Mouse (Mus musculus): ENCODE measurements around the gene Ikzf1. TPM values are rescaled to one million over a fixed set of nuclear protein-coding genes. Genes with fewer than 3 reads are reported as not detected.

The Ikzf1 gene
- polyA plus RNA-seq, 1 experiment from 2014 or later = 0.63 TPM

- Histone ChIP-seq H3K36me3 (ENCODE audit: poor library complexity, severe bottlenecking) (no peaks in the 10 kb centered on the region), H3K9ac (no peak overlapping the region), H3K9me3 (replicated peaks) (no peaks in the 10 kb centered on the region), H3K4me1 (no peaks in the 10 kb centered on the region), H3K4me3 (no peak overlapping the region), H3K27ac (no peak overlapping the region), H3K27me3 (no peaks in the 10 kb centered on the region), H3K4me2 (no peak overlapping the region)
- WGBS = 80% methylated on average over 7 of the region's 7 CpGs
- no peak for ATAC-seq
These were observed 7.6 kb upstream of the Ikzf1 start for GRCm38 (mm10) chr11:11677165-11677564.

GRCm38 (mm10) chr11:11678972-11679371, 5.8 kb upstream of the Ikzf1 start:
- Histone ChIP-seq H3K27me3 (peaks cover 5% of the 10 kb centered on the region), H3K27ac (no peak overlapping the region), H3K4me2 (no peak overlapping the region), H3K4me1 (no peaks in the 10 kb centered on the region), H3K4me3 (no peak overlapping the region), H3K9me3 (replicated peaks) (no peaks in the 10 kb centered on the region), H3K36me3 (ENCODE audit: poor library complexity, severe bottlenecking) (no peaks in the 10 kb centered on the region), H3K9ac (no peak overlapping the region)
- no peak for ATAC-seq
- 81% methylated on average over 6 of the region's 6 CpGs for WGBS

- Histone ChIP-seq H3K4me3 (peak overlapping the region; percentile 66; the same call in 1 of the 2 replicates), H3K9me3 (replicated peaks) (no peaks in the 10 kb centered on the region)
These were observed 510 bp upstream of the Ikzf1 start for GRCm38 (mm10) chr11:11684056-11684929.

GRCm38 (mm10) chr11:11685853-11686395, 1.1 kb downstream of the Ikzf1 start:
- peak; percentile 74 for ATAC-seq
- H3K4me3 ChIP-seq = peak overlapping the region; percentile 66
- no peaks in the 10 kb centered on the region for H3K36me3 ChIP-seq (ENCODE audit: poor library complexity, severe bottlenecking)
- under 1% methylated on average over 59 of the region's 66 CpGs for WGBS
- peak overlapping the region; percentile 99 for H3K4me2 ChIP-seq
- no peak overlapping the region for H3K27ac ChIP-seq
- peak overlapping the region; percentile 60 for H3K9ac ChIP-seq
- H3K9me3 ChIP-seq (replicated peaks) = no peaks in the 10 kb centered on the region
- peaks cover 43% of the 10 kb centered on the region for H3K27me3 ChIP-seq
- peaks cover 16% of the 10 kb centered on the region for H3K4me1 ChIP-seq

More at GRCm38 (mm10) chr11:11684056-11684929, 510 bp upstream of the Ikzf1 start:
- H3K4me1 ChIP-seq = peaks cover 16% of the 10 kb centered on the region
- H3K4me2 ChIP-seq = peak overlapping the region; percentile 99; the same call in 1 of the 2 replicates
- ATAC-seq = 0 out of 2 replicates have a peak, but pooled peaks have one; percentile 9
- H3K36me3 ChIP-seq (ENCODE audit: poor library complexity, severe bottlenecking) = no peaks in the 10 kb centered on the region
- H3K27me3 ChIP-seq = peaks cover 43% of the 10 kb centered on the region
- 68% methylated on average over 9 of the region's 9 CpGs for WGBS
- no peak overlapping the region for H3K27ac ChIP-seq
- H3K9ac ChIP-seq = no peak overlapping the region

DNA sequence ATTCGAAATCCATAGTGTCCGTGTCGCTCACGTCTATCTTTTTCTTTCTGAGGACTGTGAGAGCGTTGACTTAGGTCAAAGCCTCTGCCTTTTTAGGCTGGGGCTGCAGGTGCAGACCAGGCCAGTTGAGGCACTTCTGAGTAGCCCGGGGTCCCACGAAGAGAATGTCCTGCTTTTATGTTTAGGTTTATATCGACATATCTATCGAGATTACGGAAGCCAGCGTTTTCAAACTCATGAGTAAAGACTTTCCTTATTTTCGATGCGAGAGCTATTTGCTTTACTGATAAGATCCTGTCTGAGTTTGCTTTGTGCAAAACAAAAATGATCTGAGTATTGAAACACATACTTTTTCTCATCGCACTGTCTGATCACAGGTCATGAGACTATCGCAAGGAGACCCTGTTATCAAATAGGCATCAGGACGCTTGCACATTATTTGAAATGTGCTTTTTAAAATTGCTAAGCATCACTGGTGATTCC, 1.8 kb downstream of the Ikzf1 start:
- H3K27me3 ChIP-seq = peaks cover 43% of the 10 kb centered on the region
- H3K27ac ChIP-seq = no peak overlapping the region
- H3K9ac ChIP-seq = no peak overlapping the region

GRCm38 (mm10) chr11:11687551-11688185, 2.9 kb downstream of the Ikzf1 start:
- Histone ChIP-seq H3K27ac (no peak overlapping the region), H3K27me3 (peaks cover 43% of the 10 kb centered on the region), H3K4me3 (no peak overlapping the region), H3K4me1 (peaks cover 16% of the 10 kb centered on the region), H3K4me2 (no peak overlapping the region), H3K9ac (no peak overlapping the region), H3K9me3 (replicated peaks) (no peaks in the 10 kb centered on the region), H3K36me3 (ENCODE audit: poor library complexity, severe bottlenecking) (no peaks in the 10 kb centered on the region)
- 92% methylated on average over 8 of the region's 8 CpGs for WGBS
- ATAC-seq = no peak

More for the DNA sequence above, 1.8 kb downstream of the Ikzf1 start:
- peak overlapping the region; percentile 99 for H3K4me2 ChIP-seq
- peak overlapping the region; percentile 66 for H3K4me3 ChIP-seq
- H3K4me1 ChIP-seq = peaks cover 16% of the 10 kb centered on the region
- no peaks in the 10 kb centered on the region for H3K36me3 ChIP-seq (ENCODE audit: poor library complexity, severe bottlenecking)
- WGBS = 14% methylated on average over 16 of the region's 16 CpGs
- H3K9me3 ChIP-seq (replicated peaks) = no peaks in the 10 kb centered on the region
- no peak for ATAC-seq

- Histone ChIP-seq H3K27ac (no peak overlapping the region), H3K4me1 (peaks cover 16% of the 10 kb centered on the region), H3K4me2 (no peak overlapping the region), H3K9me3 (replicated peaks) (no peaks in the 10 kb centered on the region), H3K9ac (no peak overlapping the region), H3K27me3 (peaks cover 40% of the 10 kb centered on the region), H3K4me3 (no peak overlapping the region), H3K36me3 (ENCODE audit: poor library complexity, severe bottlenecking) (no peaks in the 10 kb centered on the region)
- 91% methylated on average over 6 of the region's 6 CpGs for WGBS
- ATAC-seq = no peak
These were observed 4.0 kb downstream of the Ikzf1 start for GRCm38 (mm10) chr11:11688766-11689330.

DNA sequence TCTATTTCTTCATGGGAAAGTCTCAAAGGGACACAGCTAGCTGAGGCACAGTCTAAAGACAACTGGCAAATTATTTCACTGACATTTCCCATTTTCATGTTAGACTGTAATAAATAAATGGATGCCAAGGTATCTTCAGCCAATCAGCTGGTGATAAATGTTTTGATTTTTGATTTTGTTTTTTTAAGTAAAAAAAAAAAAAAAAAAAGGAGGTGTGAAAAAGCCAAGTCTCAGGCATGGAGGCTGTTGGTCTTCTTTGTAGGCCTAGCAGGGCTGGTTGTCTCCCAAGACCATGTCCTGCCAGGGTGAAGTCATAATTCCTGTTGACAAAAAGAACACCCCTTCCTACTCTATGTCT, 4.9 kb downstream of the Ikzf1 start:
- Histone ChIP-seq H3K9ac (no peak overlapping the region), H3K4me2 (no peak overlapping the region), H3K4me3 (no peak overlapping the region), H3K27me3 (peaks cover 32% of the 10 kb centered on the region), H3K4me1 (peaks cover 16% of the 10 kb centered on the region), H3K9me3 (replicated peaks) (no peaks in the 10 kb centered on the region), H3K36me3 (ENCODE audit: poor library complexity, severe bottlenecking) (no peaks in the 10 kb centered on the region), H3K27ac (no peak overlapping the region)
- no peak for ATAC-seq

DNA sequence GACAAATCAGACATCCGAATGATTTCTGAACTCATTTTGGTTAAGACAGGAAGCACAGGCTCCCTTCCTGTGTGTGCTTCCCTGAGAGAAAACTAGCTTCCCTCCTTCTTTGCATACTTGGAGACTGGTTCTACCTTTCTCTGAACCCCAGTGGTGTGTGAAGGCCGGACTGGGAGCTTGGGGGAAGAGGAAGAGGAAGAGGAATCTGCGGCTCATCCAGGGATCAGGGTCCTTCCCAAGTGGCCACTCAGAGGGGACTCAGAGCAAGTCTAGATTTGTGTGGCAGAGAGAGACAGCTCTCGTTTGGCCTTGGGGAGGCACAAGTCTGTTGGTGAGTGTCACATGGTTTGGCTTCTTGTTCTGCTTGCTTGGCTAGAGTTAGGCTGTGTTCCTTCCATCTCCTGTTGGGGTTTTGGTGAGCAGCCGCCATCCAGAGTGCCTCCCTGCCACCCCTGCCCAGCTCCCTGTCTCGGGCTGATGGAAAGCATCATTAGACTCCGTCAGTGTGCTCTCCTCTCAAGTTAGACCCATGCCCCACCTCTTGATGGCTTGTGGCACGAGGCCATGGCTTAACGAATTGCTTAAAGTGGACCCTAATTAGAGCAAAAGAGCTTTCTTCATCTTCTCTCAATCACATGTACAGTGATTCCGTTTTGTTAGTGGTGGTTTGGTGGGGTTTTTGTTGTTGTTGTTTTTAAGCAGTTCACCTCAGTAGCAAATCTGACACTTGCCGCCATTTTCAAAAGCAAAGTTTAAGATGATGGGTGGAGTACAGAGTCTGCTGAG, 5.4 kb downstream of the Ikzf1 start:
- WGBS = 61% methylated on average over 11 of the region's 11 CpGs
- Histone ChIP-seq H3K4me3 (no peak overlapping the region), H3K9me3 (replicated peaks) (no peaks in the 10 kb centered on the region), H3K27me3 (peaks cover 26% of the 10 kb centered on the region), H3K4me1 (peaks cover 11% of the 10 kb centered on the region), H3K9ac (no peak overlapping the region), H3K36me3 (ENCODE audit: poor library complexity, severe bottlenecking) (no peaks in the 10 kb centered on the region), H3K4me2 (no peak overlapping the region), H3K27ac (no peak overlapping the region)
- ATAC-seq = no peak

GRCm38 (mm10) chr11:11690845-11691196, 6.0 kb downstream of the Ikzf1 start:
- H3K36me3 ChIP-seq (ENCODE audit: poor library complexity, severe bottlenecking) = no peaks in the 10 kb centered on the region
- H3K4me2 ChIP-seq = no peak overlapping the region
- H3K9ac ChIP-seq = no peak overlapping the region
- no peak for ATAC-seq
- H3K27me3 ChIP-seq = peaks cover 20% of the 10 kb centered on the region
- no peak overlapping the region for H3K27ac ChIP-seq
- H3K4me1 ChIP-seq = peaks cover 8% of the 10 kb centered on the region
- H3K9me3 ChIP-seq (replicated peaks) = no peaks in the 10 kb centered on the region
- no peak overlapping the region for H3K4me3 ChIP-seq
- 93% methylated on average over 8 of the region's 8 CpGs for WGBS

GRCm38 (mm10) chr11:11691324-11692058, 6.7 kb downstream of the Ikzf1 start:
- Histone ChIP-seq H3K36me3 (ENCODE audit: poor library complexity, severe bottlenecking) (no peaks in the 10 kb centered on the region), H3K27ac (no peak overlapping the region), H3K4me1 (peaks cover 1% of the 10 kb centered on the region), H3K9me3 (replicated peaks) (no peaks in the 10 kb centered on the region), H3K9ac (no peak overlapping the region), H3K4me2 (no peak overlapping the region), H3K27me3 (peaks cover 14% of the 10 kb centered on the region), H3K4me3 (no peak overlapping the region)
- 93% methylated on average over 14 of the region's 14 CpGs for WGBS
- no peak for ATAC-seq
